Mouse (Mus musculus) c-Kit-negative CD71-positive TER-119-positive erythroid progenitor cells, embryonic 14.5 days (primary cell): Measurements from ENCODE around the gene St3gal5.

Experiments used
- DNase-seq: peaks from one replicate; pipeline ENCODE4 v3.0.0-alpha.2; 2013; ENCODE audit warnings: low read depth, low spot score

Gene St3gal5

DNA sequence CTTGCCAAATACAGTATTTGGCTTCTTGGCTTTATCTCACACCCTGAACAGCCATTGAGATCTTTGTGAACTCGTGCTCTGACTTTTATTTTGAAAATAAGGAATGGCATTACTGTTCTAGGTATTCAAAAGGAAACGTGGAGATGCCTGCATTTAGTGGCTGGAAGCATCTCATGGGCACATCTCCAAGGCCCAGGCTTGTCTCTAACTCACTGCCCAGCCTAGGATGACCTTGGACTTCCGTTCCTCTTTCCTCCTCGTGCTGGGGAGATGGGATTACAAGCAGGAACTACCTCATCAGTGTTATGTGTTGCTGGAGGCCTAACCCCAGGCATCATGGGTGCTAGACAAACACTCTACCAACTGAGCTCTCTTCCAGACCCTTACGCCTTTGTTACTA is 105.9 kb downstream of the St3gal5 start:
- DNase-seq: no peak
